Mouse (Mus musculus) lung, postnatal 0 days (tissue): ENCODE results near the gene Hes7.
A peak's percentile ranks its signal among the peaks of the same experiment; 100 is the strongest.

ENCODE experiments used
- CTCF ChIP-seq: IDR thresholded peaks from 2 replicates; pipeline ENCODE4 v1.5.1; 2016; ENCODE audit warnings: antibody characterized with exemption, mild to moderate bottlenecking
- EP300 ChIP-seq: IDR thresholded peaks from 2 replicates; pipeline ENCODE4 v1.6.1; 2016; ENCODE audit warnings: antibody characterized with exemption, mild to moderate bottlenecking, control low read depth

DNA sequence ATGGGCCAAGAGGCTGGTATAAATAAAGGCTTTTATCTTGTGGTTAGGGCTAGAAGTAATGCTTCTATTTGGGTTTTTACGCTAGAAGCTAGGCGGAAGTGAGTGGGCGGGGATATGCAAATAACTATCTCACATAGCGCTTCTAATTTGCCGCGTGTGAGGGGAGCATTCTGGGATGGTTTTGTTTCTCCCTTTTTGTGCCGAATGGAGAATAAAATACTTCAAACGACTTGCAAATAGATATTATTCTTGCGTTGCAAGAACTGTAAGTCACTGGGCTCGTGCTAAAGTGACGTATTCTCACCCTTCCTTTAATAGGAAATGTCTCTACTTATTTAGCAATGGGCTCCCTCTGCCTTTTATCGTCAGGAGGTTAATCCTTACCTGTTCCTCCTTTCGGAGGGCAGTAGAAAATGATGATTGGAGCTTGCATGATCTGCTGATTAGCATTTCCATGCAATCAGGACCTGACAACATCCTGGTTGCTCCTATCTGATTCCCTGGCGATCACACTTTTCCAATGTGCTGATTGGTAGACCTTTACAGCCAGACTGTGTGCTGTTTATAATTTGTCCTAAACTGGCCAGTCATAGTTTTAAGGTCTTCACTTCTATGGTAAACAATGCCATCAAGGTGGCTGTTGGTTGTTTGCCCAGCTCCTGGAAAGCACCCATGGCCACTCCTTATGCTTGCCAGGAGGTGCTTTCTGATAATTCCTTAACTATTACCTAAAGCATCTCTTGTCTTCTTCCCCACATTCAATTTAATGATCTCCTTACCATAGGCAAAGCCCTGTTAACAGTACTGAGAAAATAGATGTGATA is 46.9 kb upstream of the Hes7 start:
- TF ChIP-seq CTCF: peak; percentile 35
- TF ChIP-seq EP300: peak; percentile 87
